Mouse (Mus musculus) heart, embryonic 13.5 days (tissue): ENCODE data around the gene Scnn1b. TPM values are rescaled to one million over a fixed set of nuclear protein-coding genes. Genes with fewer than 3 reads are reported as not detected.

ENCODE experiments used
- ATAC-seq: fragments of 200-750 bp; cut with Nextera tagmentation; 2 replicates; pipeline ENCODE4 v1.8.0; 2017; ENCODE audit warnings: moderate TSS enrichment; ENCODE audit not compliant: insufficient number of reproducible peaks, low FRiP score, low TSS enrichment; ENCODE audit errors: extremely low read depth
- H3K27ac ChIP-seq: fragments of 300-500 bp; sonication (generic); replicated peaks from 2 replicates; pipeline ENCODE4 v1.5.1; 2015; ENCODE audit warnings: moderate library complexity, mild to moderate bottlenecking, inconsistent platforms
- H3K27me3 ChIP-seq: fragments of 300-500 bp; sonication (generic); replicated peaks from 2 replicates; pipeline ENCODE4 v1.6.1; 2015; ENCODE audit warnings: mild to moderate bottlenecking, inconsistent platforms
- H3K36me3 ChIP-seq: fragments of 300-500 bp; sonication (generic); 2 replicates; pipeline ENCODE4 v1.6.1; 2015; ENCODE audit warnings: mild to moderate bottlenecking, inconsistent platforms
- H3K4me1 ChIP-seq: fragments of 300-500 bp; sonication (generic); 2 replicates; pipeline ENCODE4 v1.6.1; 2015; ENCODE audit warnings: inconsistent platforms
- H3K4me2 ChIP-seq: fragments of 300-500 bp; sonication (generic); 2 replicates; pipeline ENCODE4 v1.6.1; 2015; ENCODE audit warnings: inconsistent platforms, mild to moderate bottlenecking, moderate library complexity
- H3K4me3 ChIP-seq: fragments of 300-500 bp; sonication (generic); 2 replicates; pipeline ENCODE4 v1.5.1; 2015; ENCODE audit warnings: moderate library complexity, mild to moderate bottlenecking, inconsistent platforms
- H3K9ac ChIP-seq: fragments of 300-500 bp; sonication (generic); 2 replicates; pipeline ENCODE4 v1.6.1; 2015; ENCODE audit warnings: inconsistent platforms, mild to moderate bottlenecking, moderate library complexity
- H3K9me3 ChIP-seq: fragments of 300-500 bp; sonication (generic); 2 replicates; pipeline ENCODE4 v1.6.1; 2016; ENCODE audit warnings: inconsistent platforms
- WGBS: fragments of 180-500 bp; shearing (Covaris S2); methylation state at CpG from one replicate; pipeline ENCODE4 v1.1.7; 2015; ENCODE audit warnings: mixed read lengths; 5-methylcytosine and 5-hydroxymethylcytosine counted together
- polyA plus RNA-seq: library from polyadenylated mRNA; unstranded; fragments of >200 nt; fragmentation: Nextera tagmentation; extraction: Ambion mirVana; gene quantifications from 2 replicates; pipeline ENCODE4 v1.2.1, GENCODE M21; 2015

Scnn1b gene
- polyA plus RNA-seq, 1 experiment from 2014 or later: 0.19 TPM

DNA sequence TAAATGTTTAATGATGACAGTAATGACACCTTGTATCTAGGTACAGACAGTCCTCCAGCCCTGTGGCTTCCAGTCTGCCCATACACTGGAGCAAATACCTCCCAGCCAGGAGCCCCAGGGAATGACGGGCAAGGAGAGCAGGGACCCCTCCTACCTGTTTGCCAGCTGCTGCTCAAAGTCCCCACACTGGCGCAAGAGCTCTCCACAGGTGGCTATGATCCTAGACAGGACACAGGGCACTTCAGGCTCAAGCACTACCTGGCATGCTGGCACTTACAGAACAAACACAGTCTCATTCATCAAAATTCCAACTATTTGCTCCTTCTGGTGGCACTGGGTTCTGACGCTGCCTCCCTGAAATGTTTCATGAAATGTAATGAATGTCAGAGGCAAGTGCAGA is 76.2 kb downstream of the Scnn1b start:
- no peak overlapping the region for H3K9ac ChIP-seq
- no peak overlapping the region for H3K27ac ChIP-seq
- H3K9me3 ChIP-seq: no peaks in the 10 kb centered on the region
- no peak overlapping the region for H3K4me3 ChIP-seq
- ATAC-seq: no peak
- peaks cover 27% of the 10 kb centered on the region for H3K36me3 ChIP-seq
- H3K27me3 ChIP-seq: no peaks in the 10 kb centered on the region
- no peak overlapping the region for H3K4me2 ChIP-seq
- peaks cover 63% of the 10 kb centered on the region for H3K4me1 ChIP-seq
- WGBS: 50% methylated on average over 3 of the region's 3 CpGs

- no peak overlapping the region for H3K4me3 ChIP-seq
- H3K4me1 ChIP-seq: peaks cover 59% of the 10 kb centered on the region
- WGBS: 80% methylated on average over 3 of the region's 3 CpGs
- H3K9me3 ChIP-seq: no peaks in the 10 kb centered on the region
- no peak overlapping the region for H3K4me2 ChIP-seq
- no peak overlapping the region for H3K27ac ChIP-seq
- peaks cover 28% of the 10 kb centered on the region for H3K36me3 ChIP-seq
- H3K9ac ChIP-seq: no peak overlapping the region
- no peak for ATAC-seq
- no peaks in the 10 kb centered on the region for H3K27me3 ChIP-seq
Observed at GRCm38 (mm10) chr7:121941640-121942039, 76.8 kb downstream of the Scnn1b start.

DNA sequence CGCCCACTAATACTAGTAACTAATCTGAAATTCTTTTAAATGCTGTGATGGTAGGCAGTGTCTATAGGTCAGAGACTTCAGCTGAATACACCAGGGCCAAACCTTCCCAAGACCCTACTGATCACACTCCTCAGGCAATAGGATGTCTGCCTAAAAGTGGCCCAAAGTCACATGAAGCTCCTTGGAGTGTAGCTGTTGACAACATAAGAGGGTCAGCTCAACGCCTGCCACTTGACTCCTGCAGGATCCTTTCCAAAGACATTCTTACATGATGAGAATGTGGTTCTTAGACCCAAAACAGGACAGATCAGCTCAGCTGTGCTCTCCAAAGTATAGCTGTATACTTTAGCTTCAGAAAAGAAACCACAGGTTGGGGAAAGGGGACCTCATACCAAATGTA is 77.5 kb downstream of the Scnn1b start:
- Histone ChIP-seq H3K4me3 (no peak overlapping the region), H3K27ac (no peak overlapping the region), H3K4me1 (peaks cover 52% of the 10 kb centered on the region), H3K4me2 (no peak overlapping the region), H3K9ac (no peak overlapping the region), H3K27me3 (no peaks in the 10 kb centered on the region), H3K36me3 (peaks cover 29% of the 10 kb centered on the region), H3K9me3 (no peaks in the 10 kb centered on the region)
- no peak for ATAC-seq
- 59% methylated on average over 2 of the region's 2 CpGs for WGBS

DNA sequence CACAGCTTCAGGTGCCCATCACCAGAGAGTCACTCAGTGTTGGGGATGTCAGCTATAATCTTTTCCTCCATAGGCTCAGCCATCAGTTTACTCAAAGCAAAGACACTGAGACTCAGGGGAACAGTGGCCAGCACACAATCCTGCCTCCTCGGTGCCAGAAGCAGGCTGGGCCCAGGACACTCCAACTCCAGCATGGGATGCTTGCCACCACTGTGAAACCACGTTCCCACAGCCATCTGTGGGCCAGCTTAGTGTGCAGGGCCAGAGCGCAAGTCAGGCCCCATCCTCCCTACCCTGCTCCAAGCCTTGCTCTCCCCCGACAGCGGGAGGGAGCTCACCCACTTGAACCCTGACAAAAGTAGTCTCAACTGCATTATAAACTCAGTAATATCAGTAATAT is 81.4 kb downstream of the Scnn1b start:
- 77% methylated on average over 5 of the region's 5 CpGs for WGBS
- H3K4me2 ChIP-seq: no peak overlapping the region
- H3K27ac ChIP-seq: no peak overlapping the region
- no peaks in the 10 kb centered on the region for H3K27me3 ChIP-seq
- no peak overlapping the region for H3K4me3 ChIP-seq
- no peaks in the 10 kb centered on the region for H3K9me3 ChIP-seq
- peaks cover 27% of the 10 kb centered on the region for H3K4me1 ChIP-seq
- no peak for ATAC-seq
- H3K9ac ChIP-seq: no peak overlapping the region
- peaks cover 47% of the 10 kb centered on the region for H3K36me3 ChIP-seq

DNA sequence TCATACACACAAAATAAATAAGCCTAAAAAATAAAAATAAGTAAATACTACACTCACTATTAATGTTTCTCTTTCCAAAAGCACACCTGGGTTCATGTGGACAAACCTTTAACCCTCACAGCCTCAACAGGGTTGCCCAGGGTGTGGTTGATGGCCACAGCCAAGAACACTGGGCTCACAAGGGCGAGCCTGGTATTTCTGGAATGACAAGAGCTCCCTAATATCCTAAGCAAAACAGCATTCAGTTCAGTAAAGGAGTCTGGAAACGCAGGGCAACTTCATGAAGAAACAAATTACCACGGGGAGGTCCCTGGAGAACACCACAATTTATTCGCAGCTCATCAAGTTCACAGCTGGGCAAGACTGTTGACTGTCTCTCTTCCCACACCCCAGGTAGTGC is 82.7 kb downstream of the Scnn1b start:
- Histone ChIP-seq H3K36me3 (peaks cover 40% of the 10 kb centered on the region), H3K4me3 (no peak overlapping the region), H3K27ac (no peak overlapping the region), H3K9me3 (no peaks in the 10 kb centered on the region), H3K4me1 (peaks cover 16% of the 10 kb centered on the region), H3K4me2 (no peak overlapping the region), H3K9ac (no peak overlapping the region), H3K27me3 (no peaks in the 10 kb centered on the region)
- 57% methylated on average over 4 of the region's 4 CpGs for WGBS
- no peak for ATAC-seq

- WGBS: 85% methylated on average over 11 of the region's 11 CpGs
- ATAC-seq: no peak
- H3K9ac ChIP-seq: no peak overlapping the region
Observed at GRCm38 (mm10) chr7:121954891-121955669, 90.2 kb downstream of the Scnn1b start.

DNA sequence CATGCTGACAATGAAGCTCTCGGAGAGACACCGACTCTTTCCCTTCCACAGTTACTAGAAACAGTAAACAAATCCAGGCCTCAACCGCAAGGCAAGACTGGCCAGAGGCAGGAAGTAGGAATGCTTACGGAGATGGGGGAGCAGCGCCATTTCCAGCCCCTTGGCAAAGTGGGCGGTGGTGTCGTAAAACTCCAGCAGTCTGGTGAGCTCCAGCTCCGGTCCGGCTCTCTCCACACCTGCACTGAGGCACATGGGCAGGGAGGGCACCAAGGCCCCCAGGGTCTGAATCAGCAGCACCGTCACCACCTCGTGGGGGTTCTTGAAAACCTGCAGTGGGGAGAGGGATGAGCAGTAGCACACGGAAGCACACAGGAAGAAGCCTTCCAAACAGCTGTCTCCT is 91.0 kb downstream of the Scnn1b start:
- H3K4me1 ChIP-seq: no peaks in the 10 kb centered on the region
- H3K27me3 ChIP-seq: no peaks in the 10 kb centered on the region
- no peak overlapping the region for H3K4me2 ChIP-seq
- peaks cover 36% of the 10 kb centered on the region for H3K36me3 ChIP-seq
- no peak for ATAC-seq
- no peak overlapping the region for H3K4me3 ChIP-seq
- no peak overlapping the region for H3K27ac ChIP-seq
- no peak overlapping the region for H3K9ac ChIP-seq
- no peaks in the 10 kb centered on the region for H3K9me3 ChIP-seq
- WGBS: 83% methylated on average over 12 of the region's 12 CpGs

More at GRCm38 (mm10) chr7:121954891-121955669, 90.2 kb downstream of the Scnn1b start:
- no peak overlapping the region for H3K4me2 ChIP-seq
- no peak overlapping the region for H3K4me3 ChIP-seq
- no peak overlapping the region for H3K27ac ChIP-seq
- H3K36me3 ChIP-seq: peaks cover 37% of the 10 kb centered on the region
- no peaks in the 10 kb centered on the region for H3K9me3 ChIP-seq
- H3K27me3 ChIP-seq: no peaks in the 10 kb centered on the region
- no peaks in the 10 kb centered on the region for H3K4me1 ChIP-seq

- no peak for ATAC-seq
Observed at GRCm38 (mm10) chr7:121961913-121962570, 97.2 kb downstream of the Scnn1b start.

DNA sequence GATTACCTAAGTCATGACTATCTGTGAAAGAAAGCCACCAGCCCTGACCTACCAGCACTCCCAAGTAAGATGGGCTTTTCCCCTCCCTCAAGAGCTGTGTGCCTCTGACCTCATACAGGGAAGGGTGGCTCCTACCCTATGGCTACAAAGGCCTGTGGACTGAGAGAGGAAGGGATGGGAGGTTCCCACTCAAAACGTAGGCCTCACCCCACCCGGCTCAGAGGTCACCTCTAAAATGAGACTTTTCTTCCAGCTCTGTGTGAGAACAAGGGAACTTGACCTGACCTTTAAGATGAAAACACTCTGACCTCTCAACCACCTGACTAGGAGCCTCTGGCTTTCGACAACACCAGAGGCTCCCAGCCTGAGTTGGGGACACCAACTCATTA is 97.7 kb downstream of the Scnn1b start:
- Histone ChIP-seq H3K27me3 (no peaks in the 10 kb centered on the region), H3K27ac (no peak overlapping the region), H3K9ac (no peak overlapping the region), H3K4me3 (no peak overlapping the region), H3K9me3 (no peaks in the 10 kb centered on the region), H3K36me3 (peaks cover 44% of the 10 kb centered on the region), H3K4me2 (no peak overlapping the region), H3K4me1 (peaks cover 3% of the 10 kb centered on the region; the same call in 1 of the 2 replicates)
- WGBS: 63% methylated on average over 3 of the region's 3 CpGs
- no peak for ATAC-seq

More at GRCm38 (mm10) chr7:121961913-121962570, 97.2 kb downstream of the Scnn1b start:
- H3K4me1 ChIP-seq: peaks cover 3% of the 10 kb centered on the region; the same call in 1 of the 2 replicates
- WGBS: 70% methylated on average over 7 of the region's 7 CpGs
- H3K27me3 ChIP-seq: no peaks in the 10 kb centered on the region
- no peak overlapping the region for H3K4me2 ChIP-seq
- peaks cover 44% of the 10 kb centered on the region for H3K36me3 ChIP-seq
- no peaks in the 10 kb centered on the region for H3K9me3 ChIP-seq
- no peak overlapping the region for H3K27ac ChIP-seq
- H3K9ac ChIP-seq: no peak overlapping the region
- no peak overlapping the region for H3K4me3 ChIP-seq

GRCm38 (mm10) chr7:121963883-121964398 is 99.1 kb downstream of the Scnn1b start:
- Histone ChIP-seq H3K4me2 (no peak overlapping the region), H3K27ac (no peak overlapping the region), H3K27me3 (no peaks in the 10 kb centered on the region), H3K36me3 (peaks cover 44% of the 10 kb centered on the region), H3K9me3 (no peaks in the 10 kb centered on the region), H3K4me3 (no peak overlapping the region), H3K4me1 (peaks cover 3% of the 10 kb centered on the region; the same call in 1 of the 2 replicates), H3K9ac (no peak overlapping the region)
- no peak for ATAC-seq
- 58% methylated on average over 6 of the region's 6 CpGs for WGBS

DNA sequence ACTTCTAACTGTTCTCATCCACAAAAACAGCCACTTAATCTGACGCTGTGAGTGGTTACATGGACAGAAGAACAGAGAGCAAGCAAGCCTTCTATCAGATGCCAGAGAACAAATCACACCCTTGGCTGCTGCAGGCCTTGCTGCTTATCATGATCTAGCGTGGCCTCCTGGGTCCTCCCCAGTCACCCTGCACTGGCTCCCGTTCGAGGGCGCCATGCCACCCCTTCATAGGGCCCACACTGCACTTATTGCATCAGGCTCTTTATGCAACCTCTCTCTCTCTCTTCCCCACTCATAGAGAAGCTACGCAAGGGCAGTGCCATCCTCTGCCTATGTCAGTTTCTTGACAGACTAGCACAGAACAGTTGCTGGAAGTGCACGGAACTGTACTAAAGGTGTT is 101.3 kb downstream of the Scnn1b start:
- WGBS: 82% methylated on average over 7 of the region's 7 CpGs
- H3K27ac ChIP-seq: no peak overlapping the region
- H3K9me3 ChIP-seq: no peaks in the 10 kb centered on the region
- no peak overlapping the region for H3K4me2 ChIP-seq
- peaks cover 3% of the 10 kb centered on the region; the same call in 1 of the 2 replicates for H3K4me1 ChIP-seq
- peaks cover 49% of the 10 kb centered on the region for H3K36me3 ChIP-seq
- ATAC-seq: no peak
- H3K9ac ChIP-seq: no peak overlapping the region
- no peak overlapping the region for H3K4me3 ChIP-seq
- no peaks in the 10 kb centered on the region for H3K27me3 ChIP-seq
